Mouse (Mus musculus): ENCODE data around the gene Itgb3.

The Itgb3 gene

GRCm38 (mm10) chr11:104661531-104662205 lies 53.9 kb downstream of the Itgb3 start:
- no peak for DNase-seq (ENCODE audit: low spot score in 2 of 2)

- no peak for DNase-seq (ENCODE audit: low spot score in 2 of 2)
Observed at GRCm38 (mm10) chr11:104662573-104662972, 54.8 kb downstream of the Itgb3 start.

- DNase-seq (ENCODE audit: low spot score in 2 of 2) = no peak
Observed at GRCm38 (mm10) chr11:104663241-104663877, 55.6 kb downstream of the Itgb3 start.

- DNase-seq (ENCODE audit: low spot score in 2 of 2) = no peak
Observed at GRCm38 (mm10) chr11:104663878-104664261, 56.1 kb downstream of the Itgb3 start.

- DNase-seq (ENCODE audit: low spot score in 2 of 2) = no peak
Observed at GRCm38 (mm10) chr11:104664441-104664840, 56.6 kb downstream of the Itgb3 start.

- no peak for DNase-seq (ENCODE audit: low spot score in 2 of 2)
Observed at GRCm38 (mm10) chr11:104667399-104667798, 59.6 kb downstream of the Itgb3 start.

GRCm38 (mm10) chr11:104673412-104673811 lies 65.6 kb downstream of the Itgb3 start:
- DNase-seq (ENCODE audit: low spot score in 2 of 2) = no peak

- DNase-seq (ENCODE audit: low spot score in 2 of 2) = no peak
Observed at GRCm38 (mm10) chr11:104674768-104675167, 67.0 kb downstream of the Itgb3 start.

GRCm38 (mm10) chr11:104685548-104685947 lies 77.7 kb downstream of the Itgb3 start, which contains the start of gene Gm11639:
Gene Gm11639 (plus strand): TSS chr11:104685707.
- DNase-seq (ENCODE audit: low spot score in 2 of 2) = peak in 1 of 2 experiments; percentile 6

- DNase-seq (ENCODE audit: low spot score in 2 of 2) = no peak
Observed at GRCm38 (mm10) chr11:104693235-104693634, 85.4 kb downstream of the Itgb3 start.

GRCm38 (mm10) chr11:104704097-104704496 lies 96.3 kb downstream of the Itgb3 start:
- no peak for DNase-seq (ENCODE audit: low spot score in 2 of 2)

- DNase-seq (ENCODE audit: low spot score in 2 of 2) = no peak
Observed at GRCm38 (mm10) chr11:104707084-104707483, 99.3 kb downstream of the Itgb3 start.
